Mouse (Mus musculus) CH12.LX (cell line): ENCODE data around the gene Yod1. TPM values are rescaled to one million over a fixed set of nuclear protein-coding genes. Genes with fewer than 3 reads are reported as not detected.

Experiments
- DNase-seq: peaks from one replicate; pipeline ENCODE4 v3.0.0-alpha.2; 2013; ENCODE audit errors: extremely low read depth
- H3K27ac ChIP-seq: 2 replicates; pipeline ENCODE4 v1.5.1; 2012; ENCODE audit warnings: low read depth, mild to moderate bottlenecking, control low read depth, moderate library complexity; ENCODE audit not compliant: insufficient read depth
- H3K27me3 ChIP-seq: replicated peaks from 2 replicates; pipeline ENCODE3; 2012; ENCODE audit warnings: inconsistent platforms
- H3K36me3 ChIP-seq, 2 experiments: replicated peaks in 1 of 2; 2 replicates each; pipeline versions ENCODE3 to v1.6.1; 2012; ENCODE audit warnings: inconsistent platforms in 1 of 2, low read length in 1 of 2, mild to moderate bottlenecking in 1 of 2, mixed read lengths in 1 of 2, moderate library complexity in 1 of 2; ENCODE audit not compliant: control insufficient read depth in 1 of 2, insufficient read depth in 1 of 2
- H3K4me1 ChIP-seq, 2 experiments: 2 replicates each; pipeline ENCODE4 v1.6.1; 2012; ENCODE audit warnings: inconsistent platforms in 1 of 2, moderate library complexity in 1 of 2; ENCODE audit not compliant: insufficient read depth in 2 of 2, control insufficient read depth in 1 of 2
- H3K4me2 ChIP-seq: 2 replicates; pipeline ENCODE4 v1.6.1; 2012; ENCODE audit warnings: low read depth, mild to moderate bottlenecking, control low read depth; ENCODE audit not compliant: poor library complexity, insufficient read depth, severe bottlenecking
- H3K4me3 ChIP-seq, 3 experiments: fragments of 150-350 bp in 1 of 3; sonication (generic) in 1 of 3; replicated peaks in 1 of 3; 2 replicates each; pipeline versions ENCODE3 to v1.5.1; 2011 to 2012; ENCODE audit warnings: low read depth in 2 of 3, low read length in 2 of 3, mild to moderate bottlenecking in 2 of 3, moderate library complexity in 2 of 3, control low read depth in 1 of 3, improper control_type of control experiment in 1 of 3, inconsistent platforms in 1 of 3, mixed read lengths in 1 of 3; ENCODE audit not compliant: poor library complexity in 1 of 3
- H3K79me2 ChIP-seq: replicated peaks from 2 replicates; pipeline ENCODE4 v1.6.1; 2012; ENCODE audit warnings: mild to moderate bottlenecking, moderate library complexity; ENCODE audit not compliant: control insufficient read depth, poor library complexity, insufficient read depth, severe bottlenecking; ENCODE audit errors: extremely low read depth
- H3K9ac ChIP-seq: 2 replicates; pipeline ENCODE4 v1.6.1; 2012; ENCODE audit warnings: low read depth, mild to moderate bottlenecking, control low read depth, moderate library complexity; ENCODE audit not compliant: insufficient read depth
- H3K9me3 ChIP-seq: replicated peaks from 2 replicates; pipeline ENCODE3; 2012; ENCODE audit warnings: low read length, inconsistent platforms, mixed read lengths
- BHLHE40 ChIP-seq: IDR thresholded peaks from 2 replicates; pipeline ENCODE4 v1.6.1; 2011; ENCODE audit warnings: mild to moderate bottlenecking, low read depth, low read length, improper control_type of control experiment
- CHD1 ChIP-seq: IDR thresholded peaks from 2 replicates; pipeline ENCODE4 v1.6.1; 2012; ENCODE audit warnings: low read depth, low read length, improper control_type of control experiment, inconsistent platforms
- CTCF ChIP-seq, 2 experiments: IDR thresholded peaks in 1 of 2; conservative IDR thresholded peaks in 1 of 2; 2 replicates each; pipeline ENCODE4 v1.5.1; 2011 to 2012; ENCODE audit warnings: low read depth in 2 of 2, low read length in 2 of 2, improper control_type of control experiment in 1 of 2, inconsistent platforms in 1 of 2, mild to moderate bottlenecking in 1 of 2, moderate library complexity in 1 of 2
- E2F4 ChIP-seq: IDR thresholded peaks from 2 replicates; pipeline ENCODE4 v1.6.1; 2011; ENCODE audit warnings: low read depth, low read length, improper control_type of control experiment; ENCODE audit not compliant: insufficient replicate concordance
- ELF1 ChIP-seq: IDR thresholded peaks from 2 replicates; pipeline ENCODE4 v1.6.1; 2014; ENCODE audit warnings: low read depth, mild to moderate bottlenecking, inconsistent platforms, low read length, improper control_type of control experiment
- ETS1 ChIP-seq: conservative IDR thresholded peaks from 2 replicates; pipeline ENCODE4 v1.6.1; 2012; ENCODE audit warnings: low read depth, mild to moderate bottlenecking, inconsistent platforms, low read length, improper control_type of control experiment, moderate library complexity
- GABPA ChIP-seq: IDR thresholded peaks from 2 replicates; pipeline ENCODE4 v1.6.1; 2012; ENCODE audit warnings: low read depth, low read length, improper control_type of control experiment, inconsistent platforms; ENCODE audit not compliant: insufficient replicate concordance
- IRF4 ChIP-seq: IDR thresholded peaks from 2 replicates; pipeline ENCODE4 v1.6.1; 2014; ENCODE audit warnings: low read depth, mild to moderate bottlenecking, inconsistent platforms, low read length, improper control_type of control experiment
- JUND ChIP-seq: conservative IDR thresholded peaks from 2 replicates; pipeline ENCODE4 v1.6.1; 2011; ENCODE audit warnings: low read depth, low read length, improper control_type of control experiment
- KAT2A ChIP-seq: IDR thresholded peaks from 2 replicates; pipeline ENCODE4 v1.6.1; 2012; ENCODE audit warnings: low read length, improper control_type of control experiment, inconsistent platforms; ENCODE audit not compliant: insufficient replicate concordance
- MAFK ChIP-seq: IDR thresholded peaks from 2 replicates; pipeline ENCODE4 v1.6.1; 2011; ENCODE audit warnings: low read length, improper control_type of control experiment; ENCODE audit not compliant: insufficient replicate concordance
- MAX ChIP-seq: IDR thresholded peaks from 2 replicates; pipeline ENCODE4 v1.6.1; 2011; ENCODE audit warnings: low read length, improper control_type of control experiment
- MAZ ChIP-seq: IDR thresholded peaks from 2 replicates; pipeline ENCODE4 v1.6.1; 2012; ENCODE audit warnings: low read depth, mild to moderate bottlenecking, inconsistent platforms, low read length, improper control_type of control experiment, moderate library complexity
- MXI1 ChIP-seq: IDR thresholded peaks from 2 replicates; pipeline ENCODE4 v1.6.1; 2011; ENCODE audit warnings: mild to moderate bottlenecking, low read depth, low read length, improper control_type of control experiment
- MYC ChIP-seq: IDR thresholded peaks from 2 replicates; pipeline ENCODE4 v1.6.1; 2011; ENCODE audit warnings: low read depth, mild to moderate bottlenecking, improper control_type of control experiment, low read length
- NELFE ChIP-seq: IDR thresholded peaks from 2 replicates; pipeline ENCODE4 v1.6.1; 2011; ENCODE audit warnings: low read depth, low read length, improper control_type of control experiment
- PAX5 ChIP-seq: IDR thresholded peaks from 2 replicates; pipeline ENCODE4 v1.6.1; 2012; ENCODE audit warnings: low read length, inconsistent platforms, mixed read lengths
- POLR2A ChIP-seq: IDR thresholded peaks from 2 replicates; pipeline ENCODE4 v1.6.1; 2011; ENCODE audit warnings: low read depth, mild to moderate bottlenecking, improper control_type of control experiment, low read length
- POLR2AphosphoS2 ChIP-seq: IDR thresholded peaks from 2 replicates; pipeline ENCODE4 v1.6.1; 2011; ENCODE audit warnings: low read depth, low read length, improper control_type of control experiment
- SMC3 ChIP-seq: IDR thresholded peaks from 2 replicates; pipeline ENCODE4 v1.6.1; 2011; ENCODE audit warnings: low read depth, low read length, improper control_type of control experiment
- TBP ChIP-seq: conservative IDR thresholded peaks from 2 replicates; pipeline ENCODE4 v1.6.1; 2011; ENCODE audit warnings: low read depth, low read length, improper control_type of control experiment
- TCF12 ChIP-seq: IDR thresholded peaks from 2 replicates; pipeline ENCODE4 v1.6.1; 2014; ENCODE audit warnings: low read depth, mild to moderate bottlenecking, inconsistent platforms, low read length, improper control_type of control experiment
- USF1 ChIP-seq: IDR thresholded peaks from 2 replicates; pipeline ENCODE4 v1.6.1; 2014; ENCODE audit warnings: low read depth, mild to moderate bottlenecking, inconsistent platforms, low read length, improper control_type of control experiment
- USF2 ChIP-seq: conservative IDR thresholded peaks from 2 replicates; pipeline ENCODE4 v1.6.1; 2011; ENCODE audit warnings: low read depth, low read length, improper control_type of control experiment
- ZC3H11A ChIP-seq: IDR thresholded peaks from 2 replicates; pipeline ENCODE4 v1.6.1; 2012; ENCODE audit warnings: low read depth, mild to moderate bottlenecking, inconsistent platforms, low read length, improper control_type of control experiment
- ZKSCAN1 ChIP-seq: IDR thresholded peaks from 2 replicates; pipeline ENCODE4 v1.6.1; 2012; ENCODE audit warnings: low read depth, inconsistent platforms, low read length, improper control_type of control experiment, borderline replicate concordance
- ZMIZ1 ChIP-seq: IDR thresholded peaks from 2 replicates; pipeline ENCODE4 v1.6.1; 2012; ENCODE audit warnings: low read depth, mild to moderate bottlenecking, inconsistent platforms, low read length, improper control_type of control experiment
- ZNF384 ChIP-seq: IDR thresholded peaks from 2 replicates; pipeline ENCODE4 v1.6.1; 2012; ENCODE audit warnings: low read depth, low read length, improper control_type of control experiment, inconsistent platforms
- dilution Hi-C: fragments of 300-500 bp; cut with MboI; formaldehyde crosslinking; loops from 2 replicates; pipeline ENCODE4 v1.14.3; 2020; ENCODE audit warnings: low sequenced_read_pairs; ENCODE audit not compliant: extremely low pct_unique_long_range_greater_than_20kb, extremely low pct_ligation_motif_present
- in situ Hi-C: fragments of 300-500 bp; cut with MboI; formaldehyde crosslinking; loops from 3 replicates; pipeline ENCODE4 v1.14.3; 2019; ENCODE audit warnings: low sequenced_read_pairs, low pct_ligation_motif_present, low pct_unique_long_range_greater_than_20kb, mixed read lengths
- polyA plus RNA-seq: library from polyadenylated mRNA; unstranded; fragments of >175 nt; gene quantifications from 2 replicates; pipeline ENCODE4 v1.2.1, GENCODE M21; 2012; ENCODE audit warnings: low read depth; ENCODE audit not compliant: insufficient read length
- total RNA-seq, 2 experiments: library from RNA; depleted of rRNA; stranded (reverse); fragments of 300-350 nt in 1 of 2; fragments of >200 nt in 1 of 2; gene quantifications; 2 replicates each; pipeline ENCODE4 v1.2.3; 2012 to 2014

Yod1 gene
- total and polyA plus RNA-seq, 3 experiments = 3.6 to 5.4 (median 5.2) TPM

DNA sequence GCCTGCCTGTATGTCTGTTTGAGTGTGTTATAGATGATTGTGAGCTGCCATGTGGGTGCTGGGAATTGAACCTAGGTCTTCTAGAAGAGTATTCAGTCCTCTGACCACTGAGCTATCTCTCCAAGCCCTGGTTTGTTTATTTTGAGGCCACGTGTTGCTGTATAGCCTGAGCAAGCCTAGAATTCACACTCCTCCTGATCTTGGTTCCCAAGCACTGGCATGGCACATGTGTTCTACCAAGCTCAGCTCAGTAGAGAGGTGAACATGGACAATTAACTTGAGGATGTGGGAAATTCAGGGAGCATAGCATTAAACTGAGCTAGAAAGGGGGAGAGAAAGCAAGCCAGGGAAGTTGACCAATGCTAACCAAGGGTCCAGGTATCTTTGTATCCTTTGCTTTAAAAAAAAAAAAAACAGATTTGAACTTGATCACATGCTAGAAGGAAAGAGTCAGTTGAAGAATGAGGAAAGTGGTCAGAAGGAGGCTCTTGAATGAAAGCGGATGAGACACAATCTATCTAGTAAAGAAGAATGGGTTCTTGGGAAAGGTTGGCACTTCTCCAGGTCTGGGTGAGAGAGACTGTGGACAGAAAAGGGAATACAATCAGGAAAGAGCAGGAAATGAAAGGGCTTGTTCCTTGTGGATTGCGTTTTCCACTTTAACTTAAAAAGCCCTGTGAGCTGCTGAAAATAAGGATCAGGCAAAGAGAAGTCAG, 45.1 kb downstream of the Yod1 start:
- TF ChIP-seq MAFK (no peak), POLR2AphosphoS2 (no peak), KAT2A (no peak), ZKSCAN1 (no peak), PAX5 (no peak), ELF1 (no peak), ZNF384 (no peak), MXI1 (no peak), POLR2A (no peak), USF2 (no peak), SMC3 (no peak), GABPA (no peak), IRF4 (no peak), MYC (no peak), JUND (no peak), CHD1 (no peak), MAX (no peak)
- H3K27ac ChIP-seq = no peak overlapping the region
- no peaks in the 10 kb centered on the region for H3K36me3 ChIP-seq
- H3K79me2 ChIP-seq = no peaks in the 10 kb centered on the region; the same call in 1 of the 2 replicates
- no peaks in the 10 kb centered on the region for H3K27me3 ChIP-seq
- DNase-seq = no peak
- no peaks in the 10 kb centered on the region for H3K9me3 ChIP-seq
- in situ Hi-C loops = no loop called here
- H3K4me3 ChIP-seq = no peak overlapping the region
- H3K9ac ChIP-seq = no peak overlapping the region
- H3K4me1 ChIP-seq = peaks cover 0 to 4% of the 10 kb centered on the region in 2 experiments; a peak in 1 of 4 replicates
- dilution Hi-C loops = no loop called here
- no peak overlapping the region for H3K4me2 ChIP-seq

DNA sequence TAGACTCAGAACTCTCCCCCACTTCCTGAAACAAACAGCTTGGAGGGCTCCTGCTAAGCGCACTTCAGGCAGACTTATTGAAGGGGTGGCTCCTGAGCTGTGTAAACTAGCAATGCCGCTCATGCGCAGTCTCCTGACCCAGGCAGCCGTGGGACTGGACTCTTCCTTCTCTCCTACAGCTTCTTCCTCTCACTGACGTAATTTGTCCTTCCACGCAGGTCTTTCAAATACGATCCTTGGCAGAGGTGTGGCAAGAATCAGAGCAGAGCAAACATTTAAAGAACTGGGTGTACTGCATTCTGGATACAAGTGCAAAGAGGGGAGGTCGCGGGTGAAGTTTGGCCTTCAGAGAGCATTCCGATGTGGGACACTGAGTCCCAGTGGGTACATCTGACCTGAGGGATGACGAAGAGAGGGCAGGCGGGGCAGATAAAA, 46.9 kb downstream of the Yod1 start:
- no peaks in the 10 kb centered on the region for H3K36me3 ChIP-seq
- no peak overlapping the region for H3K9ac ChIP-seq
- H3K27me3 ChIP-seq = no peaks in the 10 kb centered on the region
- H3K4me1 ChIP-seq = peaks cover 0 to 4% of the 10 kb centered on the region in 2 experiments; a peak in 1 of 4 replicates
- H3K27ac ChIP-seq = no peak overlapping the region
- H3K79me2 ChIP-seq = no peaks in the 10 kb centered on the region; the same call in 1 of the 2 replicates
- H3K9me3 ChIP-seq = no peaks in the 10 kb centered on the region
- no peak for DNase-seq
- H3K4me3 ChIP-seq = no peak overlapping the region
- in situ Hi-C loops = no loop called here
- TF ChIP-seq TCF12 (no peak), MXI1 (no peak), MAZ (no peak), BHLHE40 (no peak), POLR2AphosphoS2 (no peak), MYC (no peak), ETS1 (no peak), CTCF (conservative IDR thresholded peaks at IDR 0.05 in 1 of 2, IDR thresholded peaks at IDR 0.05 in 1 of 2; ENCODE audit: low read depth in 2 of 2, low read length in 2 of 2) (no peak), JUND (no peak), ZC3H11A (no peak), CHD1 (no peak), E2F4 (no peak), NELFE (no peak), SMC3 (no peak), ZMIZ1 (no peak), USF1 (no peak), TBP (no peak)
- H3K4me2 ChIP-seq = no peak overlapping the region
- dilution Hi-C loops = no loop called here
